ENCODE assay signal across 31 mouse cellular contexts in the genomic region with DNA sequence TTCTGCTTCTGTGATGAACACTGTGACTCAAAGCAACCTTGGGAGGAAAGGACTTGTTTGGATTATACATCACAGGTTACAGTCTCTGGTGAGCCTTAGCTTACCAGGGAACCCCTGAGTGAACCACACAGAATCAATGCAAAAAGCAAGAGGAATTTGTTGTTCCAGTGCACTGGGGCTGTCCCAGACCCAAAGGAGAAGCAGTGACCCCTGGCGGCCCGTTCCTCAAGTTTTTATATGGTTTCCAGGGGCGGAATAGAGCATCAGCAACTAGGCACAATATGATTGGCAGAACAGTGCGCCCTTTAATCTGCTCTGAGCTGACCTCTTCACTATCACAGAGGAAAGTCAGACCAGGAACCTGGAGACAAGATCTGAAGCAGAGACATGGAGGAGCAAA. TPM values are rescaled to one million over a fixed set of nuclear protein-coding genes. Genes with fewer than 3 reads are reported as not detected.
DNase-seq lines count a peak whose midpoint lies in the region; ATAC-seq and TF ChIP-seq lines count a peak whose summit lies in the region.
"Had no signal": no experiment of that assay in that cellular context is flagged by ENCODE, and none has a peak within 500 bp of the region (broad histone marks: within the 10 kb centered on the region; RNA-seq: fewer than 3 reads in every experiment).

No protein-coding gene starts in this region.

- H3K4me1 ChIP-seq in heart, adult 2 months (ENCODE audit: control insufficient read depth, insufficient read depth, low read length), result no peaks in the 10 kb centered on the region
- H3K4me1 ChIP-seq in liver, postnatal 0 days (ENCODE audit: insufficient read depth), result no peaks in the 10 kb centered on the region
- peaks cover 5% of the 10 kb centered on the region for H3K4me1 ChIP-seq in liver, embryonic 12.5 days
- peaks cover under 1 to 6% of the 10 kb centered on the region in 2 experiments; a peak in 3 of 4 replicates for H3K4me1 ChIP-seq in CH12.LX (ENCODE audit: control insufficient read depth in 1 of 2, insufficient read depth in 2 of 2)
- H3K4me1 ChIP-seq: embryonic facial prominence, embryonic 12.5 days; liver, embryonic 13.5 days had no signal

- H3K4me2 ChIP-seq in liver, postnatal 0 days (ENCODE audit: low read depth, low read length), result no peak overlapping the region
- no peak overlapping the region for H3K4me2 ChIP-seq in liver, embryonic 12.5 days
- H3K4me2 ChIP-seq in CH12.LX (ENCODE audit: insufficient read depth, low read depth, poor library complexity, severe bottlenecking), result no peak overlapping the region
- H3K4me2 ChIP-seq: embryonic facial prominence, embryonic 12.5 days; heart, embryonic 13.5 days; limb, embryonic 13.5 days; liver, embryonic 13.5 days; neural tube, embryonic 15.5 days; stomach, embryonic 15.5 days had no signal

- in situ Hi-C loops in CH12.LX (cut with MboI; ENCODE audit: low pct_ligation_motif_present, low pct_unique_long_range_greater_than_20kb, low sequenced_read_pairs), result loop anchor here (10.0 kb wide), 1 partner anchor 59 kb away; no protein-coding TSS in a partner anchor

- no peak for TF ChIP-seq EP300 in heart, adult 2 months (IDR thresholded peaks at IDR 0.05; ENCODE audit: insufficient read depth, low read depth, low read length)
- TF ChIP-seq EP300 in liver, postnatal 0 days (IDR thresholded peaks at IDR 0.05; ENCODE audit: low read depth), result no peak
- TF ChIP-seq EP300 in CH12.LX (IDR thresholded peaks at IDR 0.05; ENCODE audit: low read length), result no peak

- DNase-seq in heart, adult 2 months, result no peak
- no peak for DNase-seq in heart, postnatal 25 days (ENCODE audit: low spot score)
- DNase-seq in liver, postnatal 0 days, result no peak
- DNase-seq in 416B (ENCODE audit: low read depth), result peak; percentile 51
- DNase-seq in CH12.LX (ENCODE audit: extremely low read depth), result peak; percentile 41
- DNase-seq in gastrocnemius, adult 8-10 months (ENCODE audit: low spot score in 2 of 2), result no peak
- no peak for DNase-seq in left cerebral cortex, adult 11 months (ENCODE audit: low spot score)
- DNase-seq: adrenal gland, adult 2 months; adrenal gland, postnatal 36 days; cerebellum, adult 2 months; cerebellum, postnatal 36 days; embryo, embryonic 11 days; gastrocnemius, adult 2 months; heart, postnatal 10 days; kidney, adult 11 months; kidney, postnatal 14 days; liver, embryonic 13.5 days; midbrain, embryonic 14.5 days; retina, postnatal 1 day; right cerebral cortex, postnatal 14 days had no signal

- dilution Hi-C loops in CH12.LX (cut with MboI; ENCODE audit: extremely low pct_ligation_motif_present, extremely low pct_unique_long_range_greater_than_20kb, low sequenced_read_pairs), result no loop called here

- H3K79me2 ChIP-seq in heart, adult 2 months (replicated peaks; ENCODE audit: control insufficient read depth, insufficient read depth, low read length), result no peaks in the 10 kb centered on the region
- H3K79me2 ChIP-seq in CH12.LX (replicated peaks; ENCODE audit: control insufficient read depth, extremely low read depth, insufficient read depth, poor library complexity, severe bottlenecking), result no peaks in the 10 kb centered on the region

- H3K9me3 ChIP-seq in liver, postnatal 0 days (ENCODE audit: low read length), result no peaks in the 10 kb centered on the region
- H3K9me3 ChIP-seq in liver, embryonic 12.5 days (replicated peaks), result no peaks in the 10 kb centered on the region
- peaks cover 1% of the 10 kb centered on the region for H3K9me3 ChIP-seq in CH12.LX (replicated peaks; ENCODE audit: low read length)
- H3K9me3 ChIP-seq: embryonic facial prominence, embryonic 12.5 days; heart, embryonic 13.5 days; limb, embryonic 13.5 days; liver, embryonic 13.5 days; neural tube, embryonic 15.5 days; stomach, embryonic 15.5 days had no signal

- no peak overlapping the region for H3K27ac ChIP-seq in heart, adult 2 months
- no peak overlapping the region for H3K27ac ChIP-seq in liver, postnatal 0 days (ENCODE audit: low read depth)
- H3K27ac ChIP-seq in liver, embryonic 12.5 days, result no peak overlapping the region
- H3K27ac ChIP-seq in CH12.LX (ENCODE audit: insufficient read depth, low read depth), result no peak overlapping the region
- H3K27ac ChIP-seq: embryonic facial prominence, embryonic 12.5 days; gastrocnemius, adult 2 months; heart, embryonic 13.5 days; hindbrain, embryonic 10.5 days; limb, embryonic 13.5 days; liver, embryonic 13.5 days; macrophage; neural tube, embryonic 15.5 days; stomach, embryonic 15.5 days had no signal

- H3K36me3 ChIP-seq in heart, adult 2 months (ENCODE audit: control insufficient read depth, insufficient read depth, low read length), result no peaks in the 10 kb centered on the region
- no peaks in the 10 kb centered on the region for H3K36me3 ChIP-seq in liver, postnatal 0 days (replicated peaks; ENCODE audit: insufficient read depth, low read length)
- no peaks in the 10 kb centered on the region for H3K36me3 ChIP-seq in liver, embryonic 12.5 days
- no peaks in the 10 kb centered on the region for H3K36me3 ChIP-seq in CH12.LX (replicated peaks in 1 of 2; ENCODE audit: control insufficient read depth in 1 of 2, insufficient read depth in 1 of 2, low read length in 1 of 2)
- H3K36me3 ChIP-seq: embryonic facial prominence, embryonic 12.5 days; heart, embryonic 13.5 days; hindbrain, embryonic 10.5 days; limb, embryonic 13.5 days; liver, embryonic 13.5 days; neural tube, embryonic 15.5 days; stomach, embryonic 15.5 days had no signal

- no peak for TF ChIP-seq POLR2A in heart, adult 2 months (IDR thresholded peaks at IDR 0.05; ENCODE audit: insufficient read depth, low read depth, low read length)
- TF ChIP-seq POLR2A in CH12.LX (IDR thresholded peaks at IDR 0.05; ENCODE audit: low read depth, low read length), result no peak

- WGBS in heart, adult 2 months, result 66% methylated on average over 4 of the region's 4 CpGs
- WGBS in liver, postnatal 0 days (ENCODE audit: insufficient replicate concordance), result 65% methylated on average over 4 of the region's 4 CpGs
- 52% methylated on average over 4 of the region's 4 CpGs for WGBS in liver, embryonic 12.5 days (ENCODE audit: insufficient replicate concordance)

- H3K27me3 ChIP-seq in heart, adult 2 months (ENCODE audit: control insufficient read depth, insufficient read depth, low read length), result no peaks in the 10 kb centered on the region
- 0 out of 2 replicates have a peak, but pooled peaks cover 3% of the 10 kb centered on the region for H3K27me3 ChIP-seq in liver, postnatal 0 days (ENCODE audit: insufficient read depth, low read length)
- H3K27me3 ChIP-seq in liver, embryonic 12.5 days (replicated peaks), result peaks cover 28% of the 10 kb centered on the region
- peaks cover 65% of the 10 kb centered on the region for H3K27me3 ChIP-seq in CH12.LX (replicated peaks)
- H3K27me3 ChIP-seq: neural tube, embryonic 15.5 days; stomach, embryonic 15.5 days had no signal

- TF ChIP-seq CTCF in heart, adult 2 months (IDR thresholded peaks at IDR 0.05), result peak; percentile 14; the same call in 1 of the 2 replicates
- peak; percentile 11; the same call in 1 of the 2 replicates for TF ChIP-seq CTCF in liver, postnatal 0 days (IDR thresholded peaks at IDR 0.05; ENCODE audit: low read depth)
- TF ChIP-seq CTCF in CH12.LX (conservative IDR thresholded peaks at IDR 0.05 in 1 of 2, IDR thresholded peaks at IDR 0.05 in 1 of 2; ENCODE audit: low read depth in 2 of 2, low read length in 2 of 2), result peak in 1 of 2 experiments; percentile 60; a peak in 2 of 4 replicates

- intact Hi-C loops in heart, adult 2 months (cut with DNase I), result no loop called here
- intact Hi-C loops in heart, postnatal 25 days (cut with DNase I), result no loop called here

- no peak overlapping the region for H3K9ac ChIP-seq in heart, adult 2 months (ENCODE audit: low read depth, low read length)
- H3K9ac ChIP-seq in liver, postnatal 0 days (replicated peaks), result no peak overlapping the region
- no peak overlapping the region for H3K9ac ChIP-seq in liver, embryonic 12.5 days
- no peak overlapping the region for H3K9ac ChIP-seq in CH12.LX (ENCODE audit: insufficient read depth, low read depth)
- H3K9ac ChIP-seq: embryonic facial prominence, embryonic 12.5 days; heart, embryonic 13.5 days; limb, embryonic 13.5 days; liver, embryonic 13.5 days; neural tube, embryonic 15.5 days; stomach, embryonic 15.5 days had no signal

- TF ChIP-seq RAD21 in CH12.LX (IDR thresholded peaks at IDR 0.05; ENCODE audit: low read depth, low read length), result peak; percentile 27

- ATAC-seq in liver, postnatal 0 days, result no peak
- ATAC-seq in liver, embryonic 12.5 days, result no peak
- ATAC-seq: activated CD4-positive, CD25-positive, alpha-beta regulatory T cell, adult 4 months; forebrain, embryonic 14.5 days; hindbrain, embryonic 16.5 days had no signal

- no peak overlapping the region for H3K4me3 ChIP-seq in heart, adult 2 months
- no peak overlapping the region for H3K4me3 ChIP-seq in liver, postnatal 0 days (ENCODE audit: low read depth, low read length)
- no peak overlapping the region for H3K4me3 ChIP-seq in liver, embryonic 12.5 days
- H3K4me3 ChIP-seq in CH12.LX (replicated peaks in 1 of 3; ENCODE audit: low read depth in 2 of 3, low read length in 2 of 3, poor library complexity in 1 of 3), result no peak overlapping the region
- H3K4me3 ChIP-seq: embryonic facial prominence, embryonic 12.5 days; gastrocnemius, adult 2 months; heart, embryonic 13.5 days; hindbrain, embryonic 10.5 days; limb, embryonic 13.5 days; liver, embryonic 13.5 days; neural tube, embryonic 15.5 days; stomach, embryonic 15.5 days had no signal

RNA-seq across cellular contexts. Expression of a gene that starts 6.0 kb away (rescaled TPM):
- total RNA-seq in heart, adult 2 months (2021), result 1 to 10 TPM; 6.6 to 9.6 TPM
- 11.3 and 12.5 TPM in 2 replicates for polyA plus RNA-seq in heart, adult 2 months (2012; rRNA removed)
- 1 to 10 TPM; 7.7 to 8.3 TPM for total RNA-seq in heart, postnatal 25 days (2021)
- 5.6 and 7.5 TPM in 2 replicates for polyA plus RNA-seq in liver, postnatal 0 days (2015; fragmentation: Nextera tagmentation; extraction: Ambion mirVana)
- 16.8 and 18.3 TPM in 2 replicates for polyA plus RNA-seq in liver, embryonic 12.5 days (2016; fragmentation: Nextera tagmentation; extraction: Ambion mirVana)
- total RNA-seq in CH12.LX (2012; rRNA removed) (16.3 and 17.4 TPM in 2 replicates), CH12.LX (2014; rRNA removed) (11.7 and 11.9 TPM in 2 replicates)
- 13.2 and 27.3 TPM in 2 replicates for polyA plus RNA-seq in CH12.LX (2012; ENCODE audit: insufficient read length, low read depth)
- 1 to 10 TPM; 4.0 to 5.6 (median 4.7) TPM for total RNA-seq in gastrocnemius, adult 8-10 months (2022)

RNA-seq across cellular contexts. Expression of a gene that starts 9.4 kb away (rescaled TPM):
- 1 to 10 TPM; 4.3 to 5.1 TPM for total RNA-seq in heart, adult 2 months (2021)
- polyA plus RNA-seq in heart, adult 2 months (2012; rRNA removed), result 1.5 and 1.7 TPM in 2 replicates
- total RNA-seq in heart, postnatal 25 days (2021), result 1 to 10 TPM; 5.5 to 6.6 TPM
- polyA plus RNA-seq in liver, postnatal 0 days (2015; fragmentation: Nextera tagmentation; extraction: Ambion mirVana), result 0.08 and 0.12 TPM in 2 replicates
- polyA plus RNA-seq in liver, embryonic 12.5 days (2016; fragmentation: Nextera tagmentation; extraction: Ambion mirVana), result 0.13 and 0.16 TPM in 2 replicates
- total RNA-seq in CH12.LX (2012; rRNA removed) (0.04 TPM in 2 replicates), CH12.LX (2014; rRNA removed) (not detected in 2 replicates)
- polyA plus RNA-seq in CH12.LX (2012; ENCODE audit: insufficient read length, low read depth), result not detected in 2 replicates
- 1 to 10 TPM in 1 of 4 experiments, under 1 TPM in 3; 0.63 to 1.4 (median 0.97) TPM for total RNA-seq in gastrocnemius, adult 8-10 months (2022)
- polyA plus RNA-seq: activated CD4-positive, CD25-positive, alpha-beta regulatory T cell, adult 4 months had no signal

RNA-seq across cellular contexts. Expression of a gene that starts 45.1 kb away (rescaled TPM):
- 1 to 10 TPM; 1.3 to 2.2 TPM for total RNA-seq in heart, adult 2 months (2021)
- polyA plus RNA-seq in heart, adult 2 months (2012; rRNA removed), result 2.3 and 12.7 TPM in 2 replicates
- 1 to 10 TPM; 1.2 to 1.7 TPM for total RNA-seq in heart, postnatal 25 days (2021)
- 118 and 119 TPM in 2 replicates for polyA plus RNA-seq in liver, postnatal 0 days (2015; fragmentation: Nextera tagmentation; extraction: Ambion mirVana)
- 8.9 and 10.0 TPM in 2 replicates for polyA plus RNA-seq in liver, embryonic 12.5 days (2016; fragmentation: Nextera tagmentation; extraction: Ambion mirVana)
- total RNA-seq in CH12.LX (2012; rRNA removed), result 0.25 and 0.51 TPM in 2 replicates
- total RNA-seq in CH12.LX (2014; rRNA removed), result 0.45 TPM in 1 of 2 replicates, not detected in the other
- 3.8 and 4.7 TPM in 2 replicates for polyA plus RNA-seq in CH12.LX (2012; ENCODE audit: insufficient read length, low read depth)
- total RNA-seq in gastrocnemius, adult 8-10 months (2022), result under 1 TPM in 2 of 4 experiments, not detected in 2; 0.39 to 0.45 TPM
- total RNA-seq: gastrocnemius, adult 2 months had no signal

Comparison
In these comparisons a context has a peak if more than half of its experiments do, and no peak if none do; other contexts are left out.
1. DNase-seq: peak in 416B (single experiment) and CH12.LX (single experiment); none in heart, adult 2 months (0 of 2), heart, postnatal 25 days (single experiment), liver, postnatal 0 days (single experiment), gastrocnemius, adult 8-10 months (0 of 2) and left cerebral cortex, adult 11 months (single experiment).